Mouse (Mus musculus): ENCODE data around the gene Smcr8.

GRCm38 (mm10) chr11:60823771-60824170 lies 46.4 kb downstream of the Smcr8 start:
- TF ChIP-seq POLR2A (IDR thresholded peaks at IDR 0.05; ENCODE audit: control insufficient read depth, low read depth, low read length) (no peak), CTCF (IDR thresholded peaks at IDR 0.05; ENCODE audit: control insufficient read depth, insufficient read depth, insufficient replicate concordance, low read depth, low read length) (no peak)

Measured in testis, adult 2 months (tissue).